Mouse (Mus musculus): ENCODE measurements around the gene Entpd8. TPM values are rescaled to one million over a fixed set of nuclear protein-coding genes. Genes with fewer than 3 reads are reported as not detected.

Entpd8 gene
- not detected in 2 replicates for polyA plus RNA-seq (2015; fragmentation: Nextera tagmentation; extraction: Ambion mirVana)

DNA sequence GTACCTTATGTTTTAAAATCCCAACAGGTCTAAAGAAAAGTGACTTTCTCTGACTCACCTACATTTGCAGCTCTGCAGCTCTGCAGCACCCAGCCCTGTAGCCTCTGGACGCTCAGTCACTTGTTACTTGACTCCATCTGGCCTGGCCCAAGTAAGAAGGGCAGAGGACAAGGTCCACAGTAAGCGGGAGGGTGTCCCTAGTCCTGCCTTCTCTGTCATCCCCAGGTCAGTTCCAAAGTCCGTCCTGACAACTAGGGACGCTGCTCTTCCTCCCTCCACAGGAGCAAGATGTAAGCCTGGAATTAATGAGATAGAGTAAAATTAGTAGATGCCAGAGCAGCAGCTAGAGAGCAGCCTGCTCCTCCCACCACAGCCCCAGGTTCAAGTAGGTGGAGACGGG is at the start of gene Entpd8:
Entpd8 (plus strand) TSS at position 229 of the 400 bp plus-strand sequence.

DNA sequence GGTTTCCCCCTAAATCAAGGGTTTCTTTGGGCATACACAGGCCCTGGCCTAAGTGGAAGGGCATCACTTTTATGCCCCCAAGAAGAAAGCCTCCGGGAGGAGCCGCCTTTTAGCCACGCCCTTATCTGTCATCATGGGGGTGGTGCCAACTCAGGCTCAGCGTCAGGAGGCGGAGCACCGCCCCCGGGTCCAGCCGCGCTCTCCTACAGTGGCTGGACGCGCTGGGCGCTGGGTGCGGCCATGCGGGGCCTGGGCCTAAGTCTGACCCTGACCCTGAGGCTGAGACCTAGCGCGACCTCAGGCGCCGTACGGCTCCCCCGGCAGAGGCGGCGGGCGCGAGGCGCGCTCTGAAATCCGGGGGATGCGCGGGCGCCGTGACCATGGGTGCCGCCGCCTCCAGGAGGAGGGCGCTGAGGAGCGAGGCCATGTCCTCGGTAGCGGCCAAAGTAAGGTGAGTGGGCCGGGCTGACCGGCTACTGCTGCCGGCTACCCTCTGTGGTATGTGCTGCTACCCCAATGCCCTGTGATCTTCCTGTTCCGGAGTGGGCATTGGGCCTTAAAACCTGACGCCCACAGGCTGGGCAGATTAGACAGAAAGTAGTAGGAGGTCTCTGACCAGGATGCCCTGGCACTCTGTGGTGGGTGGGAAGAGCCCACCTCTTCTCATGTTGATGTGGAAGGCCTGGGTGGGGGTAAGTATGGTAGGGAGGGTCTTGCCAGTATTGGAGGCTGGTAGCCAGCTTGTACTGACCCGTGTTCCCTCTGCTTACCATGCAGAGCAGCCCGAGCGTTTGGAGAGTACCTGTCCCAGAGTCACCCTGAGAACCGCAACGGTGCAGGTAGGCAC is 25.7 kb upstream of the Entpd8 start, which contains the start of gene Nsmf:
Nsmf (plus strand) TSS at position 135 of the 847 bp plus-strand sequence.

GRCm38 (mm10) chr2:25095109-25095850 is 15.2 kb downstream of the Entpd8 start, which contains the start of gene Noxa1:
Gene Noxa1, minus strand, starts transcription at chr2:25095149.

Small RNAs within 50 kb of the gene (microRNA-seq; reads per million reads assigned to microRNA genes)
- gene Gm24328 = 0 reads per million in 2 experiments
- 0 reads per million in 2 experiments for gene Mir7664

Other genes starting within 250 kb of the Entpd8 start
- gene Ehmt1, start 160.7 kb upstream of the Entpd8 start, polyA plus RNA-seq (2015; fragmentation: Nextera tagmentation; extraction: Ambion mirVana) = 27.2 and 28.5 TPM in 2 replicates
- 16.4 and 17.6 TPM in 2 replicates for gene Arrdc1, start 145.1 kb upstream of the Entpd8 start, polyA plus RNA-seq (2015; fragmentation: Nextera tagmentation; extraction: Ambion mirVana)
- gene Zmynd19, start 130.5 kb upstream of the Entpd8 start, polyA plus RNA-seq (2015; fragmentation: Nextera tagmentation; extraction: Ambion mirVana) = 6.0 and 7.3 TPM in 2 replicates
- gene Dph7, start 117.9 kb upstream of the Entpd8 start, polyA plus RNA-seq (2015; fragmentation: Nextera tagmentation; extraction: Ambion mirVana) = 10.7 and 11.1 TPM in 2 replicates
- gene Mrpl41, start 105.2 kb upstream of the Entpd8 start, polyA plus RNA-seq (2015; fragmentation: Nextera tagmentation; extraction: Ambion mirVana) = 125 and 128 TPM in 2 replicates
- 8.0 and 9.6 TPM in 2 replicates for gene Pnpla7, start 104.3 kb upstream of the Entpd8 start, polyA plus RNA-seq (2015; fragmentation: Nextera tagmentation; extraction: Ambion mirVana)
- gene Nsmf, start 25.9 kb upstream of the Entpd8 start, polyA plus RNA-seq (2015; fragmentation: Nextera tagmentation; extraction: Ambion mirVana) = 33.9 and 34.8 TPM in 2 replicates
- gene Noxa1, start 14.8 kb downstream of the Entpd8 start, polyA plus RNA-seq (2015; fragmentation: Nextera tagmentation; extraction: Ambion mirVana) = 0.17 TPM in 1 of 2 replicates, not detected in the other
- 9.5 and 13.8 TPM in 2 replicates for gene Nrarp, start 100.5 kb downstream of the Entpd8 start, polyA plus RNA-seq (2015; fragmentation: Nextera tagmentation; extraction: Ambion mirVana)
- 2.5 and 3.6 TPM in 2 replicates for gene Tor4a, start 116.6 kb downstream of the Entpd8 start, polyA plus RNA-seq (2015; fragmentation: Nextera tagmentation; extraction: Ambion mirVana)
- gene Nelfb, start 131.2 kb downstream of the Entpd8 start, polyA plus RNA-seq (2015; fragmentation: Nextera tagmentation; extraction: Ambion mirVana) = 42.2 and 43.2 TPM in 2 replicates
- gene Stpg3, start 134.3 kb downstream of the Entpd8 start, polyA plus RNA-seq (2015; fragmentation: Nextera tagmentation; extraction: Ambion mirVana) = not detected in 2 replicates
- gene Fam166a, start 138.4 kb downstream of the Entpd8 start, polyA plus RNA-seq (2015; fragmentation: Nextera tagmentation; extraction: Ambion mirVana) = 0.19 TPM in 1 of 2 replicates, not detected in the other
- 141 and 191 TPM in 2 replicates for gene Tubb4b, start 144.4 kb downstream of the Entpd8 start, polyA plus RNA-seq (2015; fragmentation: Nextera tagmentation; extraction: Ambion mirVana)
- gene Slc34a3, start 154.1 kb downstream of the Entpd8 start, polyA plus RNA-seq (2015; fragmentation: Nextera tagmentation; extraction: Ambion mirVana) = not detected in 2 replicates
- not detected in 2 replicates for gene Rnf224, start 156.5 kb downstream of the Entpd8 start, polyA plus RNA-seq (2015; fragmentation: Nextera tagmentation; extraction: Ambion mirVana)
- gene Rnf208, start 162.0 kb downstream of the Entpd8 start, polyA plus RNA-seq (2015; fragmentation: Nextera tagmentation; extraction: Ambion mirVana) = 0.50 and 1.5 TPM in 2 replicates
- 8.6 TPM in 1 of 2 replicates, not detected in the other for gene Cysrt1, start 162.1 kb downstream of the Entpd8 start, polyA plus RNA-seq (2015; fragmentation: Nextera tagmentation; extraction: Ambion mirVana)
- gene AL732309.1, start 166.6 kb downstream of the Entpd8 start, polyA plus RNA-seq (2015; fragmentation: Nextera tagmentation; extraction: Ambion mirVana) = 1.2 and 2.0 TPM in 2 replicates
- gene Tmem203, start 175.1 kb downstream of the Entpd8 start, polyA plus RNA-seq (2015; fragmentation: Nextera tagmentation; extraction: Ambion mirVana) = 27.2 and 29.6 TPM in 2 replicates
- 3.0 and 3.9 TPM in 2 replicates for gene Tprn, start 182.3 kb downstream of the Entpd8 start, polyA plus RNA-seq (2015; fragmentation: Nextera tagmentation; extraction: Ambion mirVana)
- gene Ssna1, start 192.1 kb downstream of the Entpd8 start, polyA plus RNA-seq (2015; fragmentation: Nextera tagmentation; extraction: Ambion mirVana) = 102 and 122 TPM in 2 replicates
- gene Anapc2, start 192.2 kb downstream of the Entpd8 start, polyA plus RNA-seq (2015; fragmentation: Nextera tagmentation; extraction: Ambion mirVana) = 51.7 and 54.8 TPM in 2 replicates
- not detected in 2 replicates for gene Tmem210, start 207.8 kb downstream of the Entpd8 start, polyA plus RNA-seq (2015; fragmentation: Nextera tagmentation; extraction: Ambion mirVana)
- gene Lrrc26, start 209.6 kb downstream of the Entpd8 start, polyA plus RNA-seq (2015; fragmentation: Nextera tagmentation; extraction: Ambion mirVana) = 0.12 and 0.15 TPM in 2 replicates
- gene Grin1, start 238.9 kb downstream of the Entpd8 start, polyA plus RNA-seq (2015; fragmentation: Nextera tagmentation; extraction: Ambion mirVana) = not detected in 2 replicates